ENCODE assay signal across 9 mouse cellular contexts in genomic region chr9:47367266-47367957, GRCm38 (mm10).
DNase-seq lines count a peak whose midpoint lies in the region; ATAC-seq and TF ChIP-seq lines count a peak whose summit lies in the region.
"Had no signal": no experiment of that assay in that cellular context is flagged by ENCODE, and none has a peak within 500 bp of the region (broad histone marks: within the 10 kb centered on the region; RNA-seq: fewer than 3 reads in every experiment).

No protein-coding gene starts in this region.

- no peaks in the 10 kb centered on the region for H3K9me3 ChIP-seq in E14TG2a.4 (ENCODE audit: low read length)
- no peaks in the 10 kb centered on the region for H3K9me3 ChIP-seq in forebrain, embryonic 16.5 days (ENCODE audit: control insufficient read depth, low read length)
- no peaks in the 10 kb centered on the region for H3K9me3 ChIP-seq in liver, embryonic 13.5 days (replicated peaks)

- peaks cover 45% of the 10 kb centered on the region for H3K4me1 ChIP-seq in E14TG2a.4 (replicated peaks; ENCODE audit: low read depth, low read length)
- peaks cover 33% of the 10 kb centered on the region for H3K4me1 ChIP-seq in forebrain, embryonic 16.5 days (replicated peaks; ENCODE audit: control insufficient read depth, insufficient read depth, low read length)
- 0 out of 2 replicates have a peak, but pooled peaks cover 2% of the 10 kb centered on the region for H3K4me1 ChIP-seq in liver, embryonic 13.5 days (replicated peaks)

- no peaks in the 10 kb centered on the region for H3K36me3 ChIP-seq in E14TG2a.4 (ENCODE audit: insufficient read depth, low read length)
- H3K36me3 ChIP-seq in forebrain, embryonic 16.5 days (ENCODE audit: control insufficient read depth, insufficient read depth) = no peaks in the 10 kb centered on the region
- no peaks in the 10 kb centered on the region for H3K36me3 ChIP-seq in liver, embryonic 13.5 days

- peaks cover 52% of the 10 kb centered on the region for H3K27me3 ChIP-seq in E14TG2a.4 (ENCODE audit: insufficient read depth, low read length)
- no peaks in the 10 kb centered on the region for H3K27me3 ChIP-seq in forebrain, embryonic 16.5 days (replicated peaks; ENCODE audit: control insufficient read depth, insufficient read depth, low read length)
- peaks cover 25% of the 10 kb centered on the region for H3K27me3 ChIP-seq in liver, embryonic 13.5 days

- no peak for ATAC-seq in cerebellum, adult (ENCODE audit: insufficient number of reproducible peaks, low FRiP score, low TSS enrichment)
- ATAC-seq in forebrain, embryonic 16.5 days = peak; percentile 86
- ATAC-seq in liver, embryonic 13.5 days (ENCODE audit: low read depth) = no peak

- H3K4me3 ChIP-seq in E14TG2a.4 (replicated peaks; ENCODE audit: low read length) = peak overlapping the region; percentile 75
- peak overlapping the region; percentile 37 for H3K4me3 ChIP-seq in forebrain, embryonic 16.5 days (replicated peaks; ENCODE audit: low read length)
- peak overlapping the region; percentile 14; the same call in 1 of the 2 replicates for H3K4me3 ChIP-seq in liver, embryonic 13.5 days (replicated peaks)

- 4% methylated on average over 17 of the region's 17 CpGs for WGBS in forebrain, embryonic 16.5 days
- WGBS in liver, embryonic 13.5 days (ENCODE audit: insufficient replicate concordance) = 27% methylated on average over 17 of the region's 17 CpGs

- intact Hi-C loops in left cerebral cortex, postnatal 14 days (cut with DNase I) = no loop called here

- no peak; the same call in 1 of the 2 replicates for TF ChIP-seq CTCF in E14TG2a.4 (conservative IDR thresholded peaks at IDR 0.05; ENCODE audit: low read length)

- peak overlapping the region; percentile 71 for H3K27ac ChIP-seq in forebrain, embryonic 16.5 days (ENCODE audit: low read length)
- no peak overlapping the region for H3K27ac ChIP-seq in liver, embryonic 13.5 days
- H3K27ac ChIP-seq: macrophage had no signal

- H3K4me2 ChIP-seq in forebrain, embryonic 16.5 days (ENCODE audit: low read length) = peak overlapping the region; percentile 78
- peak overlapping the region; percentile 42 for H3K4me2 ChIP-seq in liver, embryonic 13.5 days

- H3K9ac ChIP-seq in forebrain, embryonic 16.5 days (replicated peaks; ENCODE audit: low read depth, low read length) = peak overlapping the region; percentile 49
- H3K9ac ChIP-seq in liver, embryonic 13.5 days = no peak overlapping the region

- peak; percentile 33 for DNase-seq in cerebellum, adult 8-10 months
- DNase-seq in liver, embryonic 13.5 days = no peak
- DNase-seq in adrenal gland, postnatal 14 days = no peak
- no peak for DNase-seq in left cerebral cortex, postnatal 14 days (ENCODE audit: low spot score in 2 of 2)
- DNase-seq in adrenal gland, adult (ENCODE audit: inconsistent age in 2 of 2, low spot score in 1 of 2) = no peak

Comparison
In these comparisons a context has a peak if more than half of its experiments do, and no peak if none do; other contexts are left out.
1. H3K4me3 ChIP-seq: peak in every context shown above with its lines; median percentile 75 in E14TG2a.4; 37 in forebrain, embryonic 16.5 days; 14 in liver, embryonic 13.5 days.